Mouse (Mus musculus): ENCODE measurements at regions not wholly inside any gene's neighbourhood (a gene's known extent, or its start where the extent isn't known, plus 50 kb on each side); places are given as distances from the start of the nearest gene placed in this dataset.

DNA sequence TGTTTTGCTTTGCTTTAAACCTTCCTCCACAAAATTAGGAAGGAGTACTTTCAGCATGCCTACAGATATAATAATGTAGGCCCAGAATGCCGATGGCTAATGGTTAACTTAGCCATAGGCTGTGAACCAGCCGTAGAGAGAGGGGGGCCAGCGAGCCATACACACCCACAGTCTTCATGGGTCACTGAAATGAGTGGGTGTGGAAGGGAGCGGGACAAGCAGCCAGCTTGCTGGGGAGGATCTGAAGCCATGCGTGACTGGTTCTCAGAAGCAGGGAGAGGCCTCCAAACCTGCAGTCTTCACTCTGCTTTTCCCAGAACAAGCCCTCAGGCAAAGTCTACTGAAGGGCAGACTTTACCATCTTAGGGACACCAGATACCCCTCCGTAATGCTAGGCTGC, 50.8 kb upstream of the Ptpn13 start:
- no peak overlapping the region for H3K4me2 ChIP-seq (replicated peaks)
- no peak overlapping the region for H3K27ac ChIP-seq (replicated peaks)
- 85% methylated on average over 6 of the region's 6 CpGs for WGBS
- no peak overlapping the region for H3K4me3 ChIP-seq
- peaks cover 3% of the 10 kb centered on the region; the same call in 1 of the 2 replicates for H3K27me3 ChIP-seq
- ATAC-seq (ENCODE audit: low FRiP score, low read depth): no peak
- H3K9ac ChIP-seq (replicated peaks): no peak overlapping the region
- no peaks in the 10 kb centered on the region for H3K9me3 ChIP-seq
- no peaks in the 10 kb centered on the region for H3K4me1 ChIP-seq
- no peaks in the 10 kb centered on the region for H3K36me3 ChIP-seq

DNA sequence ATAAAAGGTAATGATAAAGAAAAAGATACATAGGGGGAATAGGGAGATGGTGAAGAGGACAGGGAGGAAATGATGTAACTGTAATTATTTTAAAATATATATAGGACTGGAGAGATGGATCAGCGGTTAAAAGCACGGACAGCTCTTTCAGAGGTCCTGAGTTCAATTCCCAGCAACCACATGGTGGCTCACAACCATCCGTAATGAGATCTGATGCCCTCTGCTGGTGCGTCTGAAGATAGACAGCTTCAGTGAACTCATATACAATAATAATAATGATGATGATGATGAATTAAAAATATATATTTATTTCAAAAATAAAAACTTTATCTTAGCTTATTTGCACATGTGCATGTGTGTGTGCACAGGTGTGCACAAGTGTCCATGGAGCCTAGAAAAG, 51.9 kb upstream of the Ptpn13 start:
- Histone ChIP-seq H3K36me3 (no peaks in the 10 kb centered on the region), H3K4me3 (no peak overlapping the region), H3K27me3 (peaks cover 3% of the 10 kb centered on the region; the same call in 1 of the 2 replicates), H3K9me3 (no peaks in the 10 kb centered on the region), H3K27ac (replicated peaks) (no peak overlapping the region), H3K4me2 (replicated peaks) (no peak overlapping the region), H3K4me1 (no peaks in the 10 kb centered on the region), H3K9ac (replicated peaks) (no peak overlapping the region)
- WGBS: 90% methylated on average over 4 of the region's 4 CpGs
- no peak for ATAC-seq (ENCODE audit: low FRiP score, low read depth)

DNA sequence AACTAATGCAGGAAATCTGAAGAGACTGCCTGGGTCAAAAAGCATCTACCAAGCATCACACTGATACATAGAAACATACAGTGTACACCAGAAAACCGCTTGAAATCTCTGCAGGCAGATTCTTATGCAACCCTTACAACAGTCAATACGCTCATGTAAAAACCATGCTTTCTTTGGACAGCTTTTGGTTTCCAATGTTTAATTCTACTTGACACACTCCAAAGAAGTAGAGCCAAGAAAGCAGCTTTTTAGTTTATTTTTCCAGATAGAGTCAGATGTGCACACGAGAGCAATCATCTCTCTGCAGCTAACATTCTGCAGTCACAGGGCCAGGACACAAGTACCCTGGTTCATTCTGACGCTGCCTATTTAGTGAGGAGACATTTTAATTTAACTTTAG, 54.5 kb upstream of the Ptpn13 start:
- no peak overlapping the region for H3K27ac ChIP-seq (replicated peaks)
- no peak overlapping the region for H3K4me3 ChIP-seq
- H3K4me2 ChIP-seq (replicated peaks): no peak overlapping the region
- WGBS: 90% methylated on average over 4 of the region's 4 CpGs
- H3K27me3 ChIP-seq: no peaks in the 10 kb centered on the region
- ATAC-seq (ENCODE audit: low FRiP score, low read depth): no peak
- H3K4me1 ChIP-seq: no peaks in the 10 kb centered on the region
- H3K9ac ChIP-seq (replicated peaks): no peak overlapping the region
- H3K9me3 ChIP-seq: no peaks in the 10 kb centered on the region
- H3K36me3 ChIP-seq: no peaks in the 10 kb centered on the region

DNA sequence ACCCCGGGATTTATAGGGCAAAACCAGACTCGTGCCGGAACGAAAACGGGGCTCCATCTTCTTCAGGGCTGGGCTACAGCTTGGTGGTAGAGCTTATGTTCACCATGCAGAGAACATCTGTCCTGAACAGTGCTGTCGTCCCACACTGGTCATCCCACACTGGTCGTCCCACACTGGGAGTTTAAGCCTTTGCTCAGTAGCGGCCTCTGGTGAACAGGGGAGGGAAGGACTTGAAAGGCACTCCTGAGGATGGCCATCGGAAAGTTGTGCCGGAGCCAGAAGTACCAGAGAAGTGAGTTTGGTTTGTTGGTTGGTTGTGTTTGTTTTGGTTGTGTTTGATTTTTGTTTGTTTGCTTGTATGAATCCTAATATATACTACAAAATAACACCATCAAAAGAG, 56.0 kb upstream of the Ptpn13 start:
- ATAC-seq (ENCODE audit: low FRiP score, low read depth): no peak
- Histone ChIP-seq H3K9me3 (no peaks in the 10 kb centered on the region), H3K4me2 (replicated peaks) (no peak overlapping the region), H3K9ac (replicated peaks) (no peak overlapping the region), H3K4me3 (no peak overlapping the region), H3K4me1 (no peaks in the 10 kb centered on the region; the same call in 1 of the 2 replicates), H3K27me3 (no peaks in the 10 kb centered on the region; the same call in 1 of the 2 replicates), H3K36me3 (no peaks in the 10 kb centered on the region), H3K27ac (replicated peaks) (no peak overlapping the region)
- 78% methylated on average over 10 of the region's 10 CpGs for WGBS

GRCm38 (mm10) chr5:103367201-103367671, 57.8 kb upstream of the Ptpn13 start:
- WGBS: 86% methylated on average over 12 of the region's 12 CpGs
- no peak for ATAC-seq (ENCODE audit: low FRiP score, low read depth)
- Histone ChIP-seq H3K36me3 (no peaks in the 10 kb centered on the region), H3K4me3 (no peak overlapping the region), H3K27me3 (no peaks in the 10 kb centered on the region; the same call in 1 of the 2 replicates), H3K27ac (replicated peaks) (no peak overlapping the region), H3K4me1 (no peaks in the 10 kb centered on the region; the same call in 1 of the 2 replicates), H3K9me3 (no peaks in the 10 kb centered on the region), H3K4me2 (replicated peaks) (no peak overlapping the region), H3K9ac (replicated peaks) (no peak overlapping the region)

DNA sequence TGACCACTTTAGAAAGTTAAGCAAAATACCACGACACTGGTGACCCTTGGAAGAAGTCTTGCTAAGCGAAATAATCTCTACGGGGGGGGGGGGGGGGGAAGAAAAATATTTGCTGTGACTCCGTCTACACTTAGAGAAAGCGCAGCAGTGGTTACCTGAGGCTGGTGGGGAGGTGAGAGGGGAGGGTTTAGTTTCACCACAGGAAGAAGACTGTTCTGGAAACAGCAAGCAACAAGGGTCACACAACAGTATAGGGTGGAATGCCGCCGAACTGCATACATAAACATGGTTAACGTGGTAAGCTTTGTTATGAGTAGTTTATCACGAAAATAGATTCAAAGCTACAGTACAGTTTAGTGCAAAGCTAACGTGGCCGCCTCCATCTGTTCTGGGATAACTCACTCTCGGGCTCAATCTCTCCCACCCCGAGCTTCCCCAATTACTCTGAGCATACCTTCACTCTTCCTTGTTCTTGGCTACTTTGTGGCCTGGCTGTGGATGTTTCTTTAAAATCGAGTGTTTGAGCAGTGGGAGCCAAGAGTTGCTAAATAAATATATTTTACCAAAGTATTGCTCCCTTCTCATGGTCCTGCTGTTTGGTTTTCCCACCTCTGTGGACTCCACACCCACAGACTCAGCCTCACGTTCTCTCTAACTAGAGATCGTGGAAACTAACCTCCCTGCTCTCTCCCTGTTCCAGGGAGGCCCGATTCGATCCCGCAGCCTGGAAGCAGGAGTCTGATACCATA, 59.1 kb upstream of the Ptpn13 start:
- no peak for ATAC-seq (ENCODE audit: low FRiP score, low read depth)
- no peaks in the 10 kb centered on the region; the same call in 1 of the 2 replicates for H3K27me3 ChIP-seq
- H3K36me3 ChIP-seq: no peaks in the 10 kb centered on the region
- no peaks in the 10 kb centered on the region; the same call in 1 of the 2 replicates for H3K4me1 ChIP-seq
- no peaks in the 10 kb centered on the region for H3K9me3 ChIP-seq
- H3K9ac ChIP-seq (replicated peaks): no peak overlapping the region
- no peak overlapping the region for H3K4me3 ChIP-seq
- 92% methylated on average over 19 of the region's 19 CpGs for WGBS
- no peak overlapping the region for H3K4me2 ChIP-seq (replicated peaks)
- H3K27ac ChIP-seq (replicated peaks): no peak overlapping the region

GRCm38 (mm10) chr5:103364791-103365699, 59.9 kb upstream of the Ptpn13 start:
- no peak for ATAC-seq (ENCODE audit: low FRiP score, low read depth)
- 88% methylated on average over 21 of the region's 21 CpGs for WGBS

DNA sequence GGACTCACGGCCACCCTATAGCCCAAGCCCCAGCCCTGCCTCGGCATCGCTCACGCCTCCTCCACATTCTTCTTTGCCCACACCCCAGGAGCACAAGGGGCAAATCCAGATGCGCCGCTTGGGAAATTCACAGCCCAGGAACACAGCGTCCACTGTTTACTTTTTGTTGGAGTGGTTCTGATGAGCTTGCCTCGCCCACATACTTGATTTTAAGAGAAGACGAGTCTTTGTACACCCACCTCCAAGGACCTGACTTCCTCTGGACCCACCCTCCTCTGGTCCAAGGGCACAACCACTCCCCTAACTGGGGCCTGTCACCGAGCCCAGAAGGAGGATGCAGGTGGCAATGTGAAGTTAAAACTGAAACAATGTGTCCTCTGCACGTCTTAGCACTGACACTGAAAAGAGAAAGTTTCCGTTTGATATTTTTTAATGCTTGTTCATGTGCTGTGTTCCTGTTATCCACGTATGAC, 64.2 kb upstream of the Ptpn13 start:
- Histone ChIP-seq H3K4me3 (no peak overlapping the region), H3K27me3 (no peaks in the 10 kb centered on the region; the same call in 1 of the 2 replicates), H3K4me1 (no peaks in the 10 kb centered on the region; the same call in 1 of the 2 replicates), H3K27ac (replicated peaks) (no peak overlapping the region), H3K9me3 (no peaks in the 10 kb centered on the region), H3K36me3 (no peaks in the 10 kb centered on the region), H3K9ac (replicated peaks) (no peak overlapping the region), H3K4me2 (replicated peaks) (no peak overlapping the region)
- 83% methylated on average over 13 of the region's 13 CpGs for WGBS
- ATAC-seq (ENCODE audit: low FRiP score, low read depth): no peak

More at GRCm38 (mm10) chr5:103364791-103365699, 59.9 kb upstream of the Ptpn13 start:
- H3K9me3 ChIP-seq: no peaks in the 10 kb centered on the region
- no peaks in the 10 kb centered on the region; the same call in 1 of the 2 replicates for H3K4me1 ChIP-seq
- H3K27ac ChIP-seq (replicated peaks): no peak overlapping the region
- H3K9ac ChIP-seq (replicated peaks): no peak overlapping the region
- H3K36me3 ChIP-seq: no peaks in the 10 kb centered on the region
- no peak overlapping the region for H3K4me2 ChIP-seq (replicated peaks)
- no peaks in the 10 kb centered on the region; the same call in 1 of the 2 replicates for H3K27me3 ChIP-seq
- H3K4me3 ChIP-seq: no peak overlapping the region

GRCm38 (mm10) chr5:103360360-103360759, 64.6 kb upstream of the Ptpn13 start:
- H3K4me2 ChIP-seq (replicated peaks): no peak overlapping the region
- no peak overlapping the region for H3K9ac ChIP-seq (replicated peaks)
- no peak for ATAC-seq (ENCODE audit: low FRiP score, low read depth)
- H3K36me3 ChIP-seq: no peaks in the 10 kb centered on the region
- H3K4me1 ChIP-seq: peaks cover 4% of the 10 kb centered on the region; the same call in 1 of the 2 replicates
- H3K9me3 ChIP-seq: no peaks in the 10 kb centered on the region
- 90% methylated on average over 10 of the region's 10 CpGs for WGBS
- no peak overlapping the region for H3K4me3 ChIP-seq
- H3K27me3 ChIP-seq: no peaks in the 10 kb centered on the region; the same call in 1 of the 2 replicates
- no peak overlapping the region for H3K27ac ChIP-seq (replicated peaks)

GRCm38 (mm10) chr5:103357558-103357957, 67.4 kb upstream of the Ptpn13 start:
- H3K4me1 ChIP-seq: peaks cover 7% of the 10 kb centered on the region; the same call in 1 of the 2 replicates
- H3K36me3 ChIP-seq: no peaks in the 10 kb centered on the region
- H3K4me2 ChIP-seq (replicated peaks): no peak overlapping the region
- no peaks in the 10 kb centered on the region for H3K9me3 ChIP-seq
- 71% methylated on average over 5 of the region's 5 CpGs for WGBS
- no peak overlapping the region for H3K27ac ChIP-seq (replicated peaks)
- H3K27me3 ChIP-seq: 0 out of 2 replicates have a peak, but pooled peaks cover 3% of the 10 kb centered on the region
- no peak for ATAC-seq (ENCODE audit: low FRiP score, low read depth)
- H3K4me3 ChIP-seq: no peak overlapping the region
- no peak overlapping the region for H3K9ac ChIP-seq (replicated peaks)

DNA sequence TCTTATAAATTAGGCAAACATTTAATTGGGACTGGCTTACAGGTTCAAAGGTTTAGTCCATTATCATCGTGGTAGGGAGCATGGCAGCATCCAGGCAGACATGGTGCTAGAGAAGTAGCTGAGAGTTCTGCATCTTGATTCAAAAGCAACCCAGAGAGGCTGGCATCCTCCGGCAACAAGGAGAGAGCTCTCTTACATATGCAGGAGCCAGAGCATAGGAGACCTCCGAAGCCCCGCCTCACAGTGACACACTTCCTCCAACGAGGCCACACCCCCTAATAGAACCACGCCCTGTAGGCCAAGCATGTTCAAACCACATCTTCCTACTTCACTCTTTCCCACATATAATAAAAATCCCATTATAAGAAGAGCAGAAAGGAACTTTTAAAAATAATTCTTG, 68.5 kb upstream of the Ptpn13 start:
- Histone ChIP-seq H3K4me3 (peak overlapping the region; percentile 12; the same call in 1 of the 2 replicates), H3K9ac (replicated peaks) (no peak overlapping the region), H3K9me3 (0 out of 2 replicates have a peak, but pooled peaks cover 3% of the 10 kb centered on the region), H3K4me2 (replicated peaks) (peak overlapping the region; percentile 44), H3K27me3 (0 out of 2 replicates have a peak, but pooled peaks cover 3% of the 10 kb centered on the region), H3K36me3 (no peaks in the 10 kb centered on the region), H3K27ac (replicated peaks) (no peak overlapping the region), H3K4me1 (peaks cover 7% of the 10 kb centered on the region; the same call in 1 of the 2 replicates)
- peak; percentile 56; the same call in 1 of the 2 replicates for ATAC-seq (ENCODE audit: low FRiP score, low read depth)
- 53% methylated on average over 6 of the region's 6 CpGs for WGBS
